17 mouse cellular contexts compared by ENCODE assay signal in genomic region chr4:141180831-141181230, GRCm38 (mm10). TPM values are rescaled to one million over a fixed set of nuclear protein-coding genes. Genes with fewer than 3 reads are reported as not detected.
"Had no signal": no experiment of that assay in that cellular context is flagged by ENCODE, and none has a peak within 500 bp of the region (broad histone marks: within the 10 kb centered on the region; RNA-seq: fewer than 3 reads in every experiment).

No protein-coding gene starts in this region.

- H3K27ac ChIP-seq: neural tube, embryonic 13.5 days; neural tube, embryonic 15.5 days; stomach, postnatal 0 days had no signal

- H3K4me3 ChIP-seq: neural tube, embryonic 13.5 days; neural tube, embryonic 15.5 days; stomach, embryonic 15.5 days had no signal

- DNase-seq: retina, postnatal 1 day; right cerebral cortex, adult 18-20 months; right cerebral cortex, postnatal 14 days; right cerebral cortex, postnatal 25 days; right cerebral cortex, postnatal 4 days; spleen, adult 18-20 months; thymus, adult 18-20 months; thymus, adult 2 months; thymus, postnatal 14 days; thymus, postnatal 25 days; thymus, postnatal 36 days; thymus, postnatal 4 days had no signal

- H3K4me2 ChIP-seq: neural tube, embryonic 13.5 days; neural tube, embryonic 15.5 days; stomach, embryonic 15.5 days had no signal

- H3K9me3 ChIP-seq: neural tube, embryonic 13.5 days; neural tube, embryonic 15.5 days; stomach, embryonic 15.5 days had no signal

- H3K27me3 ChIP-seq: neural tube, embryonic 13.5 days; neural tube, embryonic 15.5 days; stomach, embryonic 15.5 days had no signal

- H3K4me1 ChIP-seq: stomach, embryonic 15.5 days had no signal

- H3K9ac ChIP-seq: neural tube, embryonic 13.5 days; neural tube, embryonic 15.5 days; stomach, embryonic 15.5 days had no signal

RNA-seq across cellular contexts. Expression of gene Arhgef19, which starts 58.5 kb away (rescaled TPM):
- total RNA-seq: neutrophil, adult 5-6 weeks had no signal
